Mouse (Mus musculus) liver (tissue): ENCODE data around the gene Mapk14.

Source experiments
- DNase-seq: peaks from one replicate; pipeline ENCODE4 v3.0.0-alpha.2; 2020; ENCODE audit warnings: mixed read lengths

The Mapk14 gene

DNA sequence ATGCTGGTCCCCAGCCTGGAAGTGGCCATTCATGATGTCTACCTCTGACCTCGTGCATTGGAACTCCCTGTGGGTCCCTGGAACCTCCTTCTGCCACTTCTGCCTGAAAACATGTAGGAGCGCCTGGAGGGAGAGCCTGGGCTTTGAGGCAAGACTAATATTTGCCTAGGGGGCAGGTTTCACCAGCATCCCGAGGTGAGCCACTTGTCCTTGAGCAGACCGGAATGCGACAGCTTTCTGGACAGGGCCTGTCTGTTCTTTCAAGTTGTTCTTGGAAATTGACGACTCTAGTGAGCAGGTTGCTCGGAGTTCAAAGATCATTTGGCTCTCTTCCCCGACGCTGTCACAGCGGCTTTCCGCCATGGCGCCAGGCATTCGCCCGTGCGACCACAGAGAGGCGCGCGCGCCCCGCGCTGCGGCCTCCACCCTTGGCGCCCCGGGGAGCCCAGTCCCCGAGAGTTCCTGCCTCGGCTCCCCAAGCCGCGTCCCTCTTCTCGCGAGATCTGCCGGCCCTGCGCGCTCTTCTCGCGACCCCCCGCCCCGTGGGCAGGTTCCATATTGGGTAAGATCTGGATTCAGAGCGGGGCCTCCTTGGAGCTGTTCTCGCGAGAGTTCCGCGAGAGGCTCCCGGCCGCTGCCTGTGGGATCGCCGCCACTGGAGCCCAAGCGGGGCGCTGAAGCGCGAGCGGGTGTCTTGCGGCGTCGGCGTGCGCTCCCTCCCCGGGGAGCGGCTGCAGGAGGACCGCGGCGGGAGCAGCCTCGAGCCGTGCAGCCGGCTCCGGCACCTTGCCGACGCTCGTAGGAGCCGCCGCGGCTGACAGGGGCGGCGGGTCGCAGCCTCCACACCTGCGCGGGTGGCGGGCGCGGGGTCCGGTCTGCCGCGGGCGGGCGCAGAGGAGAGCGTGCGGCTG is at the start of gene Mapk14:
Gene Mapk14 (plus strand): TSS at position 554 of the 911 bp plus-strand sequence.
- DNase-seq: peak; percentile 100

DNA sequence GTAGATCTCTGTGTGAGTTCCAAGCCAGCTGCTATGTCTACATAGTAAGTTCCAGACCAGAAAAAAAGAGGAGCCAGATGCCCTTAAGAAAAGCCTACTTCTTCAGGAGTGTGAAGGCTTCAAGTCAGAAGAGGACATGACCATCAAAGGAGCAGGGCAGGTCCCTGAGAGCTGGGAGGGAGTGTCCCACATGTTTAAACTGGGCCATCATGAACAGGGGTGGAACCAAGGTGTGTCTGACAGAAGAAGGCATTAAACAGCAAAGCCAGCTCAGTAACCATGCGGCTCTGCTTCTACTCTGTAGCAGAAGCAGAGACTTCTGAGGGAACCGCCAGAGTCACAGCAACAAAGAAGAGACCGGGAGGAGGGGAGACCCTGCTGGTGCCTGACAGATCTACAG is 47.4 kb upstream of the Mapk14 start:
- no peak for DNase-seq

DNA sequence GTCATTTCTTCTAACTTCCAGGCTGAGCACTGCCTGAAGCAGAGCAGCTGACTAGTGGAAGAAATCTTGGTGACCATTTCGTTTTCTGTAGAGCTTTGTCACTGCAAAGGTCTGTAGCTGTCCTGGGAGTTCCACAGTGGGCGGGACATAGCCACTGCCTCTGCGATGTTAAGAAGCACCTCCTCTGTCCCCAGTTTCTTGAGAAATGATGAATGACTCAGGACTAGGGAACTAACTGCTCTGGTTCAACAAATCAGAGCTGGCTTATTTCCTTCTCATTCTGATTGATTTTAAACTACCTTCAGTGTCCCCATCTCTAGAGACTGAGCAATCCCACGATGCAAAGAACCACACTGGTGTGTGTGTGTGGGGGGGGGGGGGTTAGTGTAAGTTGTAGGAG is 47.0 kb upstream of the Mapk14 start:
- no peak for DNase-seq

DNA sequence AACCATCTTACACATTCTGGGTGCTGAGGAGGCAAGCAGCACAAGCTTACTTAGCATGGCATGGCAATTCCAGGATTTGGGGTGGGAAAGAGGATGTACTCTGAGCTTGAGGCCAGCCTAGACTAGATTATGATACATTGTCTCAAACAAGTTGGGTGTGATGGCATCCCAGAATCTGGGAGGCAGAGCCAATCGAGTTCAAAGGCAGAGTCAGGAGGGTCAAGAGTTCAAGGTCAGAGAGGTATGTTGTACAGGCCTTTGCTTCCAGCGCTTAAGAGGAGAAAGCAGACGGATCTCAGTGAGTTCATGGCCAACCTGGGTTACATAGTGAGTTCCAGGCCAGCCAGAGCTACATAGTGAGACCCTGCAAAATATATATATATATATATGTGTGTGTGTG is 44.9 kb upstream of the Mapk14 start:
- no peak for DNase-seq

DNA sequence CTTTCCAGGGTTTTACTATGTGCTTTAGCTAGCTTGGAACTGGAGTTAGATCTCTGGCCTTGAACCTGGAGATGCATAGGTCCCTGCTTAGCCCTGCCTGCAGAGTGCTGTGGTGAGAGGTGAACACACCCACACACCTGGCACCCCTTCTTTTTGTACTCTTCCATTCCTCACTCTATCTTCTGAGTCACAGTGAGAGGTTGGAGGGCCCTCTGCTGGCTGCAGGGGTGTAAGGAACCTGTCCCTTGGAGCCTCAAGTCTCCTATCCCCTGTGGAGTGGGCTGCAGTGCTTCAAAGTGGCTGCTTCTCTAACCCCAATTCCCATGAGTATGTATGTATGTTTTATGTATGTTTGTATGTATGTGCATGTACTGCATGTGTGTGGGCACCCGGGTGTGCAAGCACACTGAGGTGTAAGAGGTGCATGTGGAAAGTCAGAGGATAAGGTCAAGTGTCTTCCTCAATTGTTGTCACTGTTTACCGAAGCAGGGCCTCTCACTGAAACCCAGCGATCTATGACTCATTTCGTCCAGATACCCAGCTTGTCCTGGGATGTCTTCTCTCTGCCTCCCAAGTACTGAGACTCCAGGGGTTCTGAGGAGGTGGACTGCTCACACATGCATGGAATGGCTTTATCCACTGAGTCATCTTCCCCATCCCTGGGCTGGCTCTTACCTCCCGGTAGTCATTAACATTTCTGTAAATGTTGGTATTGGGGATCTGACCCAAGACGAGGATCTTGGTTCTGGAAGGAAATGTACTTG is 42.3 kb upstream of the Mapk14 start:
- peak; percentile 31 for DNase-seq

DNA sequence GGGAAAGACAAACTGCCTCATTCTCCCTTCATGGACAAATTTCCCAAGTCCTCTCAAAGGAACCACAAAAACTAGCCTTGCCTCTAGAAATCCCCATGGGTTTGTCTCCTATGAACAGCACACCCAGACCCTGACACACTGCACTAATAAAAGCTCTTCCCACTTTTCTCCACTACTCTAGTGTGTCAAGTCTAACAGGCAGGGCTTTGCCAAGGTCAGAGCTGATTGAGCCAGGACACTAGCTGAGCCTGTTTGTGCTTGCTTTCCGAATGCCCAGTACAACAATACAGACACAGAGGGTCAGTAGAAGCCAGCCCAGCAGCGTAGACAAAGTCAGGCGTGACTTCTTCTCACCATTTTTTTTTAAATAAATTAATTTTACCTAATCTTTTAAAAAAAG is 40.9 kb upstream of the Mapk14 start:
- no peak for DNase-seq

DNA sequence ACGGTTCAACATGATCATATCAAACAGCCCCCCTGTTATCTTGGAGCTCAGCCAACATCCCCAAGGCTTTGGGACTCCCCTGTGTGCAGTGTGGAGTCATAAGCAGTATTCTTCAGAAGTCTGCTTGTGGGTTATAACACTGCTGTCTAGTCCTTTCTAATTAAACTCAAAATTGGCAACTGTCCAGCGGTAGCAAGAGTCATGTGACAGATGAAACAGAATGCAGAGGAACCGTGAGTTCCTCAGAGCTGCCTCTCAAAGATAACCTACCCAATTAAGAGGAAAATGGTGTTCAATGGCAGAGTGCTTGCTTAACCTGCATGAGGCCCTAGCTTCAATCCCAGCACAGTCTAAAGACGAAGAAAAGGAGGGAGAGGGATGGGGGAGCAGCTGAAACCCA is 33.2 kb upstream of the Mapk14 start:
- DNase-seq: no peak

DNA sequence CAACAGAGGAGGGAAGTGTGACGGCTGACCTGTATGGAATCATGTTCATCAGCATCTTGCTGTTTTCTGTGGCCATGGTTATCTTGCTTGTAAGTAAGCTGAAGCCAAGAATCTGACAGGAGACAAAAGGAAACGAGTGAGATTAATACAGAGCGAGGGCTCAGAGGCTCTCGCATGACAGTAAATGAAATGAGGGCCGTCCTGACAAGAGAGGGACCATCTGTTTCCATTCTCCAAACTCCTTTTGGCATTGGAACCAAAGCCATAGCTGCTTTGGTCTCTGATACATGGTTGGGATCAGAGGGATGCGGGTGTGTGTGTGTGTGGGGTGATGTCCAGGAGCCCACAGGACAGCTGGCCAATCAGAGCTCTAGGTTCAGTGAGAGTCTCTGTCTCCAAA is 31.6 kb upstream of the Mapk14 start:
- no peak for DNase-seq

DNA sequence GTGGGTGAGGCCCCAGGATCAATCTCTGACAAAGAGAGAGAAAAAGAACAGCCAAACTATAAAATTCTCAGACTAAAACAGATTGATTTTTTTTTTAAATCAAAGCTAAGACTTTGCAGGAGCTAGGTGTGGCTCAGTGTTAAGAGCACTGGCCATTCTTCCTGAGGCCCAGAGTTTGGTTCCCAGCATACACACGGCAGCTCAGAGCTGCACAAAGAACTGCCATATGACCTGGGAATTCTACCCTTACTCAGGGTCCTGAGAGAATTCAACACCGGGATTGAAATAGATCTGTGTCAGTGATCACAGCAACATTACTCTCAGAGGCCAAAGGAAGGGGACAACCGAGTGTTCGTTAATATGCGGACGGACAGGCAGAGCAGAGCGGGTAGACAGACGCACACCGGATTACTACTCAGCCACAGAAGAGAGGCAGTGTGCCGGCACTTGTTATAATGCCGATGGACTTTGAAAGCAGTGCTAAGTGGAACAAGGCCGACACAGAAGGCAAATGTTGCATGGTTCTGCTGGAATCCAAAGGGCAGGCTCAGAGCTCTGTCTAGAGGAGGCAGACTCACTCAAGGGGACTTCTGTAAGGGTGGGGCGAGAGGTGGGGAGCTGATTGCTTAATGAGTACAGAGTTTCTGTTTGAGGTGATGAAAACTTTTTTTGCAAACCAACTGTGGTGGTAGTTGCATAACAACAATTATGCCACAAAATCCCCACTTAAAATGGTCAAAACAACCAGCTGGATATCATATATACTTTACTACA is 8.6 kb upstream of the Mapk14 start:
- DNase-seq: peak; percentile 11

DNA sequence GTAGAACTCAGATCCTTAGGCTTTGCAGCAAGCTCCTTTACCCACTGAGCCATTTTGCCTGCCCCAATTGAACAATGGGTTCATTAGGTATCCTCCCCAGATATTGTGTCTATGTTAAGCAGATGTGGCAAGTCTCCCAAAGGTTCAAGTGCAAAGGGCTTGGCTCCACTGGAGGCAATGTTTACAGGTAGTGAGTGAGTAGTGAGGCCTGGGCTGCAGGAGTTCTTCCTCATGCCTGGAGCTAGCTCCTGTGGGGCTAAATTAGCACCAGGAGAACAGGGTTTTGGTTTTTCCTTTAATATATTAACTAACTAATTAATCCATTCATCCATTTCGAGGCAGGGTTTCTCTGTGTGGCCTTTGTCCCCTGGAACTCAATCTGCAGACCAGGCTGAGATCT is 7.5 kb upstream of the Mapk14 start:
- DNase-seq: no peak

DNA sequence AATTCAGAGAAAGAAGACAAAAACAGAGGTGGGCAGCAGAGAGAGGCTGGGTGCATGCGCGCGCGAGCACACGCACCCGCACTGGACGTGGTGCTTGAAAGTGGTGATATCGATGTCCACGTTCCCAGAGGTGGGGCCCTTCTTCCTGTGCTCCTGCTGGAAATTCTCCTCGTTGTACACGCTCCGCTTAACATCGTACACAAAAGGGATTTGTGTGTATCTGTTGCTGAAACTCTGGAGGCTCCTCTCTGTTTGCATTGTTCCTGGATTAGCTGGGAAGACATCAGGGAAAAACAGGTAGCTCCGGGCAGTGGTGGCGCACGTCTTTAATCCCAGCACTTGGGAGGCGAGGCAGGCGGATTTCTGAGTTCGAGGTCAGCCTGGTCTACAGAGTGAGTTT is 6.5 kb upstream of the Mapk14 start:
- no peak for DNase-seq

DNA sequence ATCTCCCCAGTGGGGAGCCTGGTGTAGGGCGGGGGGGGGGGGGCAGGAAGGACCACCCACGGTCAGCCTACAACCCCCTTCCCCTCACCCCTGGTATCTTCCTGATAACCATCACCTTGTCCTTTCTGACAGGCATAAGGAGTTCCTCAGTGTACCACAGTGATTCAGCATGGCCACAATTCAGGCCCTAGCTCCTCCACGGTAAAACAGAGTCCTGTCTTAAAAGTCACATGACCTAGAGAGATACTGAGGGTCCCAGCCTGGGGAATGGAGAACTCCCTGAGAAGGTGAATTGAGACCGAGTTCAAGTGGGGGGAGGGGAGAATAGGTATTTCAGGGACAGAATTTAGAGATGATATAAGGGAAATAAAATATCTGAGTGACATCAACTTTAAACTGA is 3.8 kb upstream of the Mapk14 start:
- no peak for DNase-seq

DNA sequence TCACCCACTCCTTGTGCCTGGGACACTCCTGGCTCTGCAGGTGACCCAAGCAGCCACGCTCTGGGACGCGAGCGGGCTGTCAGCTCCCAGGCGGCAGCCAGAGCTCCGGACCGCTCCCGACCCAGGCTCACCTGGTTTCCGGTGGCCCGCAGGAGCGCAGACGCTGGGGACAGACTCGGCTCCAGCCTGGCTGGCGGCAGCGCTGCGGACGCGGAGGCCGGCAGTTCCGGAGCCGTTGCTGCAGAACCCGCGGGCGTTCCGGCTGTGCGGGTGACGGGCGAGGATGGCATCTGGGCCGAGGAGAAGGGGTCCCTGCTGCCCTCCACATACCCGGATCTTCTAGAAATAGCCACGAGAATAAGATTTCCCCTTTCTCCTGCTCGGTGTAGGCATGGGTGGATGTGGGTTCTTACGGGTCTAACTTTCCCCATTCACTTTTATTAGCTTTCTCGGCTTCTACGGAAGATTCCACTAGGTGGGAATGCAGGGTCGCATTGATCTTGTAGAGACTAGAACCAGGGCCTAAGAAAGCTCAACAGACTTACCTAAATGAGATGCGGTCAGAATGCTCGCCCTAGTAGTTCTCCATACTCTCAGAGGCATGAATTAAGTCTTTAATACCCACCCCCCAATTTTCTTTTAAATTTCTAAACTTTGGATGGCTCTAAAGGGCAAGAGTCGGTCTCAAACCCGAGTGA is 1.4 kb upstream of the Mapk14 start, which contains the start of gene Slc26a8:
Gene Slc26a8 (minus strand): TSS at position 648 of the 698 bp plus-strand sequence.
- peak; percentile 65 for DNase-seq

DNA sequence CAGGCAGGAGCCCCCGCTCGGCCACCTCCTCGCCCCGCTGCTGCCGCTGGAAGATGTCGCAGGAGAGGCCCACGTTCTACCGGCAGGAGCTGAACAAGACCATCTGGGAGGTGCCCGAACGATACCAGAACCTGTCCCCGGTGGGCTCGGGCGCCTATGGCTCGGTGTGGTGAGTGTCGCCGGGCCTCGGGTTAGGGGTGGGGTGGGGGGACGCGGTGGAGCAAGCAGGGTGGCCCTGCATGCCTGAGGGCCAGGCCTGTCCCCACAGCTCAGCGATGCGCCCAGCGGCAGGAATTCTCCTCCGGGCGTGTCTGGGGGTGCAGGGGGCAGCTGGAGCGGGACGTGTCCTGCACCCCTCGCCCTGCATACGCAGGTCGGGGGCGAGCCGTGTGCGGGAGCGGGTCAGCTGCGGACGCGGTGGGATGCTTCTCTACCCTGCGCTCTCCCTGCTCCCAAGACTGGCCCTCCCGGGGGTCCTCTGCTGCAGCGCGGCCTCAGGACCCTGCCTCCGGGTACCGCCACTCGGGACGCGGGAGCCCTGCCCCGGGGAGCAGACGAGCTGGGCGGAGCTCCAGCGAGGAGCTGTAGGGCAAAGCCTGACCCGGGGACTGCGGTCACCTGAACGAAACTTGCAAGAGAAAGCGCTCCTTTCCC is 685 bp downstream of the Mapk14 start:
- peak; percentile 79 for DNase-seq

DNA sequence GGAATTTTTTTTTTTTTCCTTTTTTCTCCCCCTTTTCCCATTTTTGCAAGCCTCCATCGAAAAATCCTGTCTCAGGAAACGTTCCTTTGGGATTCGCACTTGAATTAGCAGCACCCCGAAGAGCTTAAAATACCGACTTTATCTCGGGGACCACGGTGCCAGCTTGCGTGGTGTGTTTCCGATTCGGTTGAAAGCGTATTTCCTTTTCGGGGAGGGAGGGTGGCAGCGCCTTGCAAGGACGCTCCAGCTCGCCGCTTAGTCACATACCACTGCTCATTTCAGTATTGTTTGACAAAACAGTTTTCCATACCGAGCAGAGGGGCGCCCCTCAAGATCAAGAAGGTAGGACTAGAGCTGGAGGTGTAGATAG is 1.2 kb downstream of the Mapk14 start:
- DNase-seq: peak; percentile 75

DNA sequence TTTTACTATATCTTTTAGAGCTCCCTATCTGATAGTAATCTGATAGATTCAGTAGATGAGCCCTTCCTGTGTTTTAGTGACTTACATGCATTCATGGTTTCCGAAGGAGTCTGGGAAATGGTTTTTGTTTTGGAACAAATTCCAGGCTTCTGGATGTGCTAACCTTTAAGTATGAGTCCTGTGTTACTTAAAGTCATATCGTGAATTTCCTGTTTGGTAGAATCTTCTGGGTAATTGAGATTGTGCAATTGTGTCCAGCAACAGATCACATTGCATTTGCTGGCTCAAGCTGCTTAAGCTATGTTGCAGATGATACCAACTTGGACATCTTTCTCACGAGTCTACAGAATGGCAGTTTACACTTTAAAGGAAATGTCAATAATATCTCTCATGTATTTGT is 2.0 kb downstream of the Mapk14 start:
- no peak for DNase-seq

DNA sequence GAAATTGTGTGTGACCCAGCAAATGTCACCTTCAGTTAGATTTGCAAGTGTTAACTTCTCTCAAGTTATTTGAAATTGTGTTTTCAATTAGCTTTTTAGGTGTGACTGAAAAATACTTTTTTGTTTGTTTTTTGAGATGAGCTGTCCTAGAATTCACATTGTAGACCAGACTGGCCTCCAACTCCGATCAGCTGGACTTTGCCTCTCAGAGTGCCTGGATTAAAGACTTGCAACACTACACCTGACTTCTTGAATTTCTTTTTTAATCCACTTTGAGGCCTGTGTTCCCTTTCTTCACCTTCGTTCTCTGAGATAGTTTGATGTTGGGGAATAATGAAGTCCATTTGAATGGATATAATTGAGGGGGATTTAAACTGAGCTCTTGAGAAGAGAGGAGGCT is 2.9 kb downstream of the Mapk14 start:
- no peak for DNase-seq

DNA sequence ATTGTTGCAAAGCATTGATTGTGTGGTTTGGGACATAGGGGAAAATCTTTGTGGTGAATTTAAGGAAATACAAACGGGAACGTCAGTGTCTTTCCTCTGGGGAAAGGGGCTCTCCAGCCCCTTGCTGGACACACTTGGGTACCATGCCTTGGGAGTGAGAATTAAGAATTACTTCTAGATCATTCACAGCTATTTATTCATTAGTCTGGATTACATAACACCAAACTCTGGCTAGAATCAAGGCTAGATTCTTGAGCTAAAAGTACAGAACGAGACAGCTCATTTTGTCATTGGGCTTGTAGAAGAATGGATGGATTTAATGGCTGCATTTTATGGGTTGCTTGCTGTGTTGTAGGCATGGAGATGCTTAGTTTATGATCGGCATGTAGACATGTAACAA is 3.7 kb downstream of the Mapk14 start:
- no peak for DNase-seq

DNA sequence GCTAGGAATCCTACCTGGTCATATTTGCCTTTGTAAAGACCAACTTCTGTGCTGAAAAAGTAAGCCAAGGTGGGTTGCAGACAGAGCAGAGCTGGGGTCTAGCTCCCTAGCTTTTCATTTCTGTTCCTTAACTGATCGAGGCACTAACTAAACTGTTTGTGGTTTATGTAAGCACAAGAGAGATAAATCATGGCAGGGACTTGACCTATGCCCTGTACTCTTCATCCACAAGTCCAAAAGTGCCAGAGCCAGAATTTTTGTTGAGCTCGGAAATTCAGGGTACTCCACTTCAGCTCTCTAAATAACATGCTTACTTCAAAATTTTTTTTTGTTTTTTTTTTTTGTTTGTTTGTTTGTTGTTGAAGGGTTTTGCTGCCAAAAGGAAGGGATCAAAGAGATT is 5.5 kb downstream of the Mapk14 start:
- no peak for DNase-seq

DNA sequence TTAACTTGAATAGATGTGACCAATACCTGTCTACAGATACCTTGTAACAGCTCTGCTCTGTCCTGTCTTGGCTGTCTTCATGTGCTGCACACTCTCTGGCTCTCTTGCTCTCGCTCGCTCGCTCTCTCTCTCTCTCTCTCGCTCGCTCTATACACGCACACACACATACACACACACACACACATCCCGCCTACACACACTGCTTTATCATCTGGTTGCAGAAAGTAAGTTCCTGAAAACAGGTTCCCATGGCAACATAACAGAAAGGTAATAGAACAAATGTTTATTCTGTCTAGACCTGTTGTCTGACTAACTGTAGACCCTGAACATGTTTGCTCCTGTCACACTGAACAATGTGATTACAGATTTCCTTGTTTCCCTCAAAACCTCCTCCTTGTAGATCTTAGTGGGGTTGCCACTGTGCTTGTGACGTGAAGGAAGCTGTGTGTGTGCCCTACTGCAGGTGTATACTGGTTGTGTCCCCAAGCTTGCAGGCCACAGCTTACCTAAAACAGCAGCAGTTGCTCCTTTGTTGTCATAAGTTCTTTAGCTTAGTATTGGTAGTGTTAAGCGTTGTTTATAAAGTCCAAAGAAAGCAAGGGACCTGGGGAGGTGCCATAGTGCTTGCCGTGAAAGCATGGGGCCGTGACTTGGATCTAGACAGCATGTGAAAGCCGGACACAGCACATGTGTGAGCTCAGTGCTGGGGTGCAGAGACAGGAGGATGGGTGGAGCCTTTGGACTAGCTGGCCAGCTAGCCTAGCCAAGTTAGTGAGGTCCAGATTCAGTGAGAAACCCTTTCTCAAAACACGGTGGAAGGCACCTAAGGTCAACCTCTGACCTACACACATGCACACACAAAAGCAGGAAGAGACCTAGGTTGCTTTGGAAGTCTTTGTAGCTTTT is 6.4 kb downstream of the Mapk14 start:
- DNase-seq: no peak

DNA sequence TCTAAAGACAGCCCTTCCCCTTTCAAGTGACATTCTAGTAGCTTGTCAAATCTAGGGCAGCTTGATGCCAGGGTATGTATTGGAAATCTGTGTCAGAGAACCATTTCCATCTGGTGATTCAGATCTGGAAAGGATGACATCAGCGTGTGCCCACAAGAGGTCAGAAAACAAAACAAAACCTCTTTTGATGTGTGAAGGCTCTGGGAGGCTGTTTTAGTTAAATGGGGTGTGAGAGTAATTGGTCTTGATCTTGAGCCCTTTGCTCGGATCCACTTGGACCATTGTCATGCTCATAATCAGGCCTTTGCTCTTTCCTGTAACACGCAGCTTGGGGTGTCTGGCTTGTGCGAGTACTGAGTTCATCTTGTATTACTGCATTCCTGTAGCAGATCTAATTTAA is 7.1 kb downstream of the Mapk14 start:
- DNase-seq: no peak
